Mouse (Mus musculus): ENCODE data around the gene A530084C06Rik. TPM values are rescaled to one million over a fixed set of nuclear protein-coding genes. Genes with fewer than 3 reads are reported as not detected.

Gene A530084C06Rik
- total RNA-seq, 4 experiments from 2014 or later: not detected

DNA sequence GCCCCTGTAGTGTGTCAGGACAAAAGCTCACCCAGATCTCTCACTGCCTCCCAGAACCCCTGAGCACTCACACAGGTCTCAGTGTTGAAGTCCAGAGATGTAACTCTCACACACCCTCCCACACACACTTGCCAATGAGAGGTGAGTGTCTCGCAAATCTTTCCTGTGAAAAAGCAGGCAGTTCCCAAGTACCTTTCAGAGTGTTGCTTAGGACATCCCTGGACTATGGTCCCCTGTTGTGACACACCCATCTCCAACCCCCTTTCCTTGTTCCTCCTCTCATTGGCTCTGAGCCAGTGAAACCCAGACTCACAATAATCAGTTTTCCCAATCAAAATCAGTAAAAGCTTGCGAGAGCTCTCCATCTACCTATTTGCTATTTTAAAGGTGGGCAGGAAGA lies 12.3 kb downstream of the A530084C06Rik start:
- no peak for DNase-seq (ENCODE audit: low spot score in 2 of 2)

DNA sequence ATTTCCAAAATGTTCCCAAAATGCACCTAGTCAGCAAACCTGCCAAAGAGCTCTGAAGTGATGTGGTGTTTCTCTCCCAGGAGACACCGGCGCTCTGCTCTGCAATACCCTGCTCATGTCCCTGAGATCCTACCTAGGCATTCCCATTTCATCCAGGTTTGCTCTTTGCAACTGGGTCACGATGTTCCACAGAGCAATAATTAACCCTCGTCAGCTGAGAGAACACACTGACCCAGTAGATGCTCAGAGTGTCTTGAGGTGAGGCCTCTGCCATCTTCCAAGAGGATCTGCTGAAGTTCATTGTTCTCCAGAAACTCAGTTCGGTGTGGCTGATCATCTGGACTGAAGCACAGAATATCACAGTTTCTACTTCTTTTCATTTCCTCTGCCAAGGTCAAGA lies 16.1 kb downstream of the A530084C06Rik start:
- DNase-seq (ENCODE audit: low spot score in 2 of 2): no peak

DNA sequence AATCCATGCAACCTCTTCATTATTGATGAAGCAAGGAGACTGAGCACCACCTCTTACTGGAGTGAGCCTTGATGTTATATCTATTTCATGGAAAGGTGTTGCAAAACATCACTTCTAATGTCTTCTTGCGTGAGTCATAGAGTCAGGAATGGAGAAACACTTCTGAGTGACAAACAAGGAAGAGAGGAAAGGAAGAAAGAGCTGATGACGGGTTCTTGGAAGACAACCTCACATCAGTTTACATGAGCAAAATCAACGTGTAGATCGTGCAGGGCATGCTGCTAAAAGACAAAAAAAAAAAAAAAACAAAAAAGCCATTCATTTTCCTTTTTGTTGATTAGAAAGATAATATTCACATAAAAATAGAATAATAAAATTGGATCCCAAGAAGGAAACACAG lies 24.4 kb downstream of the A530084C06Rik start:
- no peak for DNase-seq (ENCODE audit: low spot score in 2 of 2)

DNA sequence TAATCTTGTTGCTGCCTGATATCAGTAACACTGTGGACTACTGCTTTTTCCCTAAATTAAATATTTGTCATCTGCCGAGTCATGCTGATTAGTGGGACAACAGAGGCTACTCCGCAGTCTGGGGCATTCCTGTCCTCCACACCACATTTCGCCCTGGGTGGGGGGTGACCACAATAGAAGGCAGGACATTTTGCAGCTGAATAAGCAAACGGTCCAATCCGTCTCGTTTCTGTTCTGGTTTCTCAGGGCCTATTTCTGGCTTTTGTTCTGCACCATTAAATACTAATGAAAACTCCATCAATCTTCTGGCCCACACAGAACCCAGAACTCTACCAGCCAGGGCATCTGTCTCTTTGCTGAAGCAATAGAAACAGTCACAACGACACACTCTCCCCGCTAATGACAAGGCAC lies 27.5 kb downstream of the A530084C06Rik start:
- no peak for DNase-seq (ENCODE audit: low spot score in 2 of 2)

DNA sequence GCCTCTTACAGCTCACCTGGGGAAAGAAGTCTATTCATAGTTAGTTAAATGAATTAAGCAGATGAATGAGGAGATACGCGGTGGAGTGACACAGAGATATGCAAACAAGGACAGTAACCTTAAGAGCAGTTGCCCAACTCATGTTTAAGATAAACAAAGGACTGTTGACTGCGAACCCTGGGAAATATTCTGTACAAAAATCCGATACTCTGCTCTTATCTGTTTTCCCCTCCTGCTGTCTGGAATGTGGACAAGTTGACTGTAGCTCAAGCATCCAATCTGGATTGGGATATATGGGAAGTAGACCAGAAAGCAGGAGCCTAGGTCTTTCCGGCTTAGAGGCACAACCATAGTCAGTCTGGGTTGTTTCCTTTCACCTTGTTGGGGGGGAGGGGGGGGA lies 27.9 kb downstream of the A530084C06Rik start:
- no peak for DNase-seq (ENCODE audit: low spot score in 2 of 2)

DNA sequence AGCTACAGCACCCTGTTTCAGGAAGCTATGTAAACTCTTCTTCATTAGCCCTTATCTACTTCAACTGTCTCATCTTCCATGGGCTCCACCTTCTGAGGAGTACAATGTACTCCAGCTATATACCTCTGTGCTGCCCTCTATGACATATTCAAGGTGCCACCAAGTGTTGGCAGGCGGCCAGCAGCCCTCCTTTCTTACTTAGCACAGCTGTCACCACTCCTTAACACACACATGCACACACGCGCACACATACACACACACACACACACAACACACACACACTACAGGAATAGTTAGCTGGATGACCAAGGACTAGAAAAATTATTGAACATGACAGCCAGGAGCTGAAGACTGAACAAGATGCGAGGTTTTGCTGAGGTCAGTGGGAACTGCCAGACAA lies 34.2 kb downstream of the A530084C06Rik start:
- DNase-seq (ENCODE audit: low spot score in 2 of 2): no peak

DNA sequence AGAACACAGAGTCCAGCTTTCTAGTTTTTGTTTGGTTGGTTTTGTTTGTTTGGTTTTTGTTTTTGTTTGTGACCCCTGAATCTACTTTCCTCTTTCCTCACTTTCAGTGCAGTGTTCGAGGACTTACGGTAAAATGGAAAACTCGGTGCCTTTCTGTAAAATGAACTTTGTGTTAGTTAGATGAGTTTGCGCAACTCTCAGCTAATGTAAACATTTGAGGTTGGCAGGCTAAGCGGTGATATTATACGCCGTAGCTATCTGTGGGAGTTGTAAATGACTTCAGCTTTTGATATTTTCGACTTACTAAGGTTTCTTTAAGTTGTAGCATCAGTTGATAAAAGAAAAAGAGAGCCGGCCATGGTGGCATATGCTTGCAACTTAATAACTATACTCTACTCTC lies 40.2 kb downstream of the A530084C06Rik start:
- no peak for DNase-seq (ENCODE audit: low spot score in 2 of 2)

DNA sequence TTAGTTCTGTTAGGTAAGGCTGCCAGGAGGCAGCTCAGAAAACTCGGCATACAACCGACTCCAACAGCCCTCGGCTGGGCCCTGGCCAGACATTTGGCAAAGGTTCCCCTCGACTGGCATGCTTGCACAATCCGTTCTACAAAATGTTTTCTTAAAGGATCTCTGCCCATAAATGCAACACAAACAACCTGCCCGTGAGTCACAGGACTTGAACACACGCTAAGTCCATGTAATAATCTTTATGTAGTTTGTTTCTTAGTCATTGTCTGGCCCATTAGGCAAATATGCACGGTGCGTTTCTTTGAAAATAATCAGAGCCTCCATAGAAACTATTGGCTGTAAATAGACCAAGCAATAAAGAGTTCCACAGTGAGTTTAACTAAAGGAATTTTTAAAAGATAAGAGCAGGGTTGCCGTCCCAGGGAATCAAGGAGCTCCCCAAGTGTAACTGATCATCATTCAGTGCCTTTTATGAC lies 40.7 kb downstream of the A530084C06Rik start:
- DNase-seq (ENCODE audit: low spot score in 2 of 2): peak in 1 of 2 experiments; percentile 8

DNA sequence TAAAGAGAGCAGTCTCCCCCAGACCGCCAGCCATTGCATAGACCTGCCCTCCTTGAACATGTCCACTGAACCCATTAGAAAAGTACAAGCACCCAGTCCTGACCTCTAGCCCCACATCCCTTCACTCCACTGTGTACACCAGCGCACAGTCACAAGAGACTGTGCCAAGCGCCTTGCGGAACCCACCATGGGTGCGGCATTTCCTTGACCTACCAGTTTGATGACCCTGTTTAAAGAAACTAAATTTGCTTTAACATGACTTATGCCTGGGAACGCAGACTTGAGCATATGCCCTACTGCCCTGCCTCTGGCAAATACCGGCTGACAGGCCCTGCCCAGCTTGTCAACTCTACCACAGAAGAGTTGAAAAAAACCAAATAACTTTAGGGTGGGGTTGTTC lies 43.9 kb downstream of the A530084C06Rik start:
- no peak for DNase-seq (ENCODE audit: low spot score in 2 of 2)

DNA sequence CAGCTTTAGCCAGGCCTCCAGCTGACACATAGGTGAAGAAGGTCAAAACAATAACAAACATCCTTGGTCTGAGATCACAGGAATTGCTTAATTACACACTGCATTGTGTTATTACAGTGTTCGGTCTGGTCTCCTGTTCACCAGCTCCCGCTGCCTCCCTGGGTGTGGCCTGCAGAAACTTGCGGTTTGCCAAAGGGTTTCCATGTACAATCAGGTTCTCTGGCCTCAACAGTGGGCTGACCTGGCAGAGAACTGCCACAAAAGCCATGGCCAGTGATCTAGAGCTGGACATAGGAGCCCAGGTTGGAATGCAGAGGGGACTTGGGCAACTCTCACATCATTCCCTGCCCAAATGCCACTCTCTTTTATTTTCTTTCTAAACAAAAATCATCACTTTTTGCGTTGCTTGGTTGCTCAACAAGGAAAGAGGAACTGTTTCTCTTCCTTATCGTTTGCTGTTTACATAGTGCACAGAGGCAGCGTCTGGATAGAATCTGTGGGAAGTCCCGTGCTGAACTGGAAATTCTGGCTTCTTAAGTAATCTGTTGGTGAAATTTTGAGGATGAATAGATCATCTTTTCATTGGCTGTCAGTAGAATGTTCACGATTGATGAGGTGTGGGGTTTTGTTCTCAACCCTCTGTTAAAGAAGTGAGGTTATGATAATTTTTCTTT lies 52.5 kb downstream of the A530084C06Rik start:
- no peak for DNase-seq (ENCODE audit: low spot score in 2 of 2)

Other genes starting within 250 kb of the A530084C06Rik start
- gene Foxq1, start 3.2 kb downstream of the A530084C06Rik start, total RNA-seq (2022): under 1 TPM in 2 of 4 experiments, not detected in 2; 0.07 to 0.08 TPM
- gene Foxf2, start 66.5 kb upstream of the A530084C06Rik start, total RNA-seq (2022): under 1 TPM in 2 of 4 experiments, not detected in 2; 0.10 to 0.24 TPM
- under 1 TPM; 0.39 to 0.83 (median 0.65) TPM for gene Foxc1, start 247.3 kb upstream of the A530084C06Rik start, total RNA-seq (2022)